Mouse (Mus musculus): ENCODE data around the gene Olfr1279. TPM values are rescaled to one million over a fixed set of nuclear protein-coding genes. Genes with fewer than 3 reads are reported as not detected.

Gene Olfr1279
- not detected for polyA plus RNA-seq (2017; shearing (Covaris generic))

DNA sequence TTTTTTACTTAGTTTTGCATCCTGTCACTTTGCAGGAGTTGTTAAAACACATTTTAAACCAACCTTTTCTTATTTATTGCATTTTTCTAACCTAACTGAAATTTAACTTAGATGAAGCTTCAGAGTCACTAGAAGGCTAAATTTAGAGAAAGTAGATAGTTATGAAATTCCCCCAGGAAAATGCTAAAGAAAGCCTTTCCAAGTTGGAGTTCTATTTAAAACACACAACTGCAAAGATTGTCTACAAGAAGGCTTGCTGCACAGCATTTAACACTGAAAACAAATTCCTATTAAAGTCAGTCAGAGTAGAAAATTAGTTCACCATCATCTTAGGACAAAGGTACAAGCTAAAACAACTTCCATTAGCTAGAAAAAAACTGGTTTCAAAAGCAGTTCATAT, at the start of gene Olfr1279:
Gene Olfr1279 (plus strand): TSS at position 262 of the 400 bp plus-strand sequence.

GRCm38 (mm10) chr2:111254216-111254615, 46.2 kb upstream of the Olfr1279 start, which contains the start of gene Olfr1276:
Olfr1276 (plus strand) TSS chr2:111254516.

GRCm38 (mm10) chr2:111274006-111274405, 26.4 kb upstream of the Olfr1279 start, which contains the start of gene Olfr1277:
Olfr1277 (minus strand) TSS chr2:111274106.

DNA sequence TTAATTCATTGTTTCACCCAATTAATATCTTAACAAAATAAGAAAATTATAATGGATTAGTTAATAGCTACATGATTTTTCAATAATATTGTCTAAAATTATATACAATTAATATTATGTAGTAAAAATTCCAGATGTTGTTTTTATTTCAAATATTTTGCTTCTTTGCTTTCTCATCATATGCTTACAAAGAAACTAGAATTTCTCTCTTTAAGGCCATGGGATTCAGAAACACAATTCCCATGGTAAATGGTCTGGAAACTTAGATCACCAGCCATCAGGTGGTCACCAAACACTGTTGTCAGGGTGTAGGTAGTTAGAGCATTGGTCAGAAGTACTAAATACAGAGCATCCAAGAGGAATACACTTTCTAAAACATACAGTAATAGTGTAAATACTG, 10.6 kb upstream of the Olfr1279 start, which contains the start of gene Olfr1278:
Gene Olfr1278 (plus strand): TSS at position 301 of the 400 bp plus-strand sequence.

DNA sequence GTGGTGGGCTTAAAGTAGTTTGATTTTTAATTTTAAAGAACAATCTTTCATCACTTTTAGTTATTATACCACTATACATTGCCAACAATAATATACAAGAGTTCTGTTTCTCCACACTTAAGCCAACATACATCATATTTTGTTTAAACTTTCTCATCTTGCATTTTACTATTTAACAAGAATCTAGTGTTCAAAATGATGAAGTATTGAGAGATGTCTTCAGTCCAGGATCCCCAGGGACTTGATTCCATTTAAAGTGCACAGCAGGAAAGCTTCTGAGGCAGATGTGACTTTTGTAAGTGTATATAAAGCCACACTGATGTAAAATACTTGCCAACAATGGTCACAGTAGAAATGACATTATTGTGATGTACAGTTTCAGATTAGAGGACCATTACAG, 13.3 kb downstream of the Olfr1279 start, which contains the start of gene Olfr1280:
Gene Olfr1280 (plus strand): TSS at position 301 of the 400 bp plus-strand sequence.

GRCm38 (mm10) chr2:111326220-111326619, 25.8 kb downstream of the Olfr1279 start, which contains the start of gene Olfr1281:
Olfr1281 (plus strand) TSS chr2:111326520.

DNA sequence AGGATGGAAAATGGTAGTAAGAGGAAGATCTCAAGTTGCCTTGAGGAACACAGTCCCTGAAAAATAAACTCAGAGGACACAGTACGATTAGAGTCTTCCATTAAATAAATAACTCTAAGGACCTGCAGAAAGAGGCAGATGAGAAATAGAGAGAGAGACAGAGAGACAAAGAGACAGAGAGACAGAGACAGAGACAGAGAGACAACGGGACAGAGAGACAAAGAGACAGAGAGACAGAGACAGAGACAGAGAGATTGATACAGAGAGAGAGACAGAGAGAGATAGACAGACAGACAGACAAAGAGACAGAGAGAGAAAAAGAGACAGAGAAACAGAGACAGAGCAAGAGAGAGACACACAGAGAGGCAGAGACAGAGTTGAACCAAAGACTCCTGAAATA, 35.5 kb downstream of the Olfr1279 start, which contains the start of gene Olfr1282:
Gene Olfr1282 (minus strand): TSS at position 101 of the 400 bp plus-strand sequence.

Other genes starting within 250 kb of the Olfr1279 start
- not detected for gene Gm13941, start 194.7 kb upstream of the Olfr1279 start, polyA plus RNA-seq (2017; shearing (Covaris generic))
- gene Gm15130, start 147.7 kb upstream of the Olfr1279 start, polyA plus RNA-seq (2017; shearing (Covaris generic)): not detected
- gene 4930430A15Rik, start 71.0 kb upstream of the Olfr1279 start, polyA plus RNA-seq (2017; shearing (Covaris generic)): not detected
- not detected for gene Olfr1275, start 65.3 kb upstream of the Olfr1279 start, polyA plus RNA-seq (2017; shearing (Covaris generic))
- gene Olfr1276, start 46.1 kb upstream of the Olfr1279 start, polyA plus RNA-seq (2017; shearing (Covaris generic)): not detected
- under 1 TPM in 1 of 2 experiments, not detected in 1; 0.05 TPM for gene Olfr1277, start 26.5 kb upstream of the Olfr1279 start, polyA plus RNA-seq (2017; shearing (Covaris generic))
- not detected for gene Olfr1278, start 10.5 kb upstream of the Olfr1279 start, polyA plus RNA-seq (2017; shearing (Covaris generic))
- gene Olfr1280, start 13.4 kb downstream of the Olfr1279 start, polyA plus RNA-seq (2017; shearing (Covaris generic)): under 1 TPM in 1 of 2 experiments, not detected in 1; 0.02 TPM
- gene Olfr1281, start 25.9 kb downstream of the Olfr1279 start, polyA plus RNA-seq (2017; shearing (Covaris generic)): not detected
- not detected for gene Olfr1282, start 35.4 kb downstream of the Olfr1279 start, polyA plus RNA-seq (2017; shearing (Covaris generic))
- gene Olfr1283, start 66.2 kb downstream of the Olfr1279 start, polyA plus RNA-seq (2017; shearing (Covaris generic)): not detected
- not detected for gene Olfr1284, start 74.9 kb downstream of the Olfr1279 start, polyA plus RNA-seq (2017; shearing (Covaris generic))
- gene Olfr1286, start 122.5 kb downstream of the Olfr1279 start, polyA plus RNA-seq (2017; shearing (Covaris generic)): not detected
- gene Olfr1287, start 148.5 kb downstream of the Olfr1279 start, polyA plus RNA-seq (2017; shearing (Covaris generic)): not detected
- gene Olfr1288, start 173.5 kb downstream of the Olfr1279 start, polyA plus RNA-seq (2017; shearing (Covaris generic)): not detected
- gene Olfr1289, start 180.2 kb downstream of the Olfr1279 start, polyA plus RNA-seq (2017; shearing (Covaris generic)): not detected
- not detected for gene Olfr1290, start 193.2 kb downstream of the Olfr1279 start, polyA plus RNA-seq (2017; shearing (Covaris generic))
- under 1 TPM in 1 of 2 experiments, not detected in 1; 0.29 TPM for gene Olfr1291-ps1, start 196.5 kb downstream of the Olfr1279 start, polyA plus RNA-seq (2017; shearing (Covaris generic))
- gene Olfr1293-ps, start 224.6 kb downstream of the Olfr1279 start, polyA plus RNA-seq (2017; shearing (Covaris generic)): under 1 TPM in 1 of 2 experiments, not detected in 1; 0.29 TPM
- not detected for gene Olfr1294, start 239.7 kb downstream of the Olfr1279 start, polyA plus RNA-seq (2017; shearing (Covaris generic))